Mouse (Mus musculus) brain, adult 2 months (tissue): ENCODE measurements around the gene Efna1.
A peak's percentile ranks its signal among the peaks of the same experiment; 100 is the strongest.

Source experiments
- DNase-seq: peaks from one replicate; pipeline ENCODE4 v3.0.0; 2011; ENCODE audit warnings: low read depth, low spot score

The Efna1 gene

GRCm38 (mm10) chr3:89308089-89308488 lies 27.1 kb upstream of the Efna1 start:
- peak; percentile 80 for DNase-seq

DNA sequence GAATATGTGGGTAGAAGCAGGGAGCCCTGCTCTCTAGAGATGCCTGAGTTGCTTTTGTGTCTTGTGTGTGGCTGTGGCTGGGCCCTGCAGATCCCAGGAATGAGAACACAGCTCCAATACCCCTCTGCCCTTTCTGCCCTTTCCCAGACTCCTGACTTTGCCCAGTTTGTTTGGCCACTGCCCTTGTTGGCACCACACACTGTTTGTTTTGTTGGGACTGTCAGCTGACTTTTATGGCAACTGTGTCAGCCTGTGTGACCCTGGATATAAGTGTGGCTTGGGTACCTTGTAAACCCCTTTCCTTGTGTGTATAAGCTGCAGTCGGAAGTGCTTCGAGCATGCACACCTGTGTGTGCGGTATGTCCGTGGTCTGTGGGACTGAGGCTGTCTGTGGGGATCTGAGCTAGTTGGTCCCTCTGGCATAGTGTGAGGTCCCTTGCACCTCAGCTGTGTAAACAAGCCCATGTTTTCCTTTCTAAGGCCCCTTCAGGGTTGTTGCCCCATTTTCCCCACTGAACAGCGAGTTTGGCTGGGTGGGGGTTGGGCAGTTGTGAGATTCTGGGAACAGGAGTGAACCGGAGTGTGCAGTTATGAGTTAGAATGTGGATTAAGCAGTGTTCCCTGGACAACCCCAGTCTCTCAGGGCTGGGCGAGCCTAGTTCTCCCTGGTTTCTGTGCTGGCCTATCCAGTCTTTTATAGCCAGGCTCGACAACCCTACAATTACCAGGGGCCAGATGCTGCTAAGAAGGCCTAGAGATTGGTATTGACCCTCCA lies 24.8 kb upstream of the Efna1 start:
- no peak for DNase-seq

GRCm38 (mm10) chr3:89305105-89305504 lies 24.2 kb upstream of the Efna1 start:
- no peak for DNase-seq

GRCm38 (mm10) chr3:89304440-89304839 lies 23.5 kb upstream of the Efna1 start:
- no peak for DNase-seq

DNA sequence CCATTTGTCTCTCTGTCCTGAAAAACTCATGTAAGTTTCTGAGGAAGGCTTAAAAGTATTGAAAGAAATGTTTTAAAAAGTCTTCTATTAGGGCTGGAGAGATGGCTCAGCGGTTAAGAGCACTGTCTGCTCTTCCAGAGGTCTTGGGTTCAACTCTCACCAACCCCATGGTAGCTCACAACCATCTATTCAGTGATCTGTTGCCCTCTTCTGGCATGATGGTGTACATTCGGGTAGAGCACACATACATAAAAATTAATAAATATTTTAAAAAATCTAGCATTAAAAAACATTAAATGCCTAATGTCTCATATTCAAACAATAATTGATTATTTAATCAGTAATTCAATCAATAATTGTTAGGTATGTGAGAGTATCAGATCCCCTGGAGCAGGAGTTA lies 19.6 kb upstream of the Efna1 start:
- DNase-seq = no peak

DNA sequence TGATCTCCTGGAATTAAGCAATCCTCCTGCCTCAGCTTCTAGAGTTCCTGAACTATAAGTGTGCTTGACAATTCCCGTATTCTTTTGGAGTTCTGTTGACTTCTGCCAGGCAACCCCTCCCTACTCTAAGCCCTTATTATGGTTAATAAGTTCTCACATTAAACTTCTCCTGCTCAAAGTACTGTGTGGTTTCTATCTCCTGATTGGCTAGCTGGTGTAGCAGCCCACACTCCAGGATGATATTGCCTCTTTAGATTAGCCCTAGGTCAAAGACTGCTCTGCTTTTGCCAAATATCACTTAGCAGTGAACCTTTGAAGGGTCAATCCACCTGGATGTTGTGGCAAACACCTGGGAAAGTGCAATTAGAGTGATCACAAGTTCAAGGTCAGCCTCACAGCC lies 19.1 kb upstream of the Efna1 start:
- DNase-seq = no peak

DNA sequence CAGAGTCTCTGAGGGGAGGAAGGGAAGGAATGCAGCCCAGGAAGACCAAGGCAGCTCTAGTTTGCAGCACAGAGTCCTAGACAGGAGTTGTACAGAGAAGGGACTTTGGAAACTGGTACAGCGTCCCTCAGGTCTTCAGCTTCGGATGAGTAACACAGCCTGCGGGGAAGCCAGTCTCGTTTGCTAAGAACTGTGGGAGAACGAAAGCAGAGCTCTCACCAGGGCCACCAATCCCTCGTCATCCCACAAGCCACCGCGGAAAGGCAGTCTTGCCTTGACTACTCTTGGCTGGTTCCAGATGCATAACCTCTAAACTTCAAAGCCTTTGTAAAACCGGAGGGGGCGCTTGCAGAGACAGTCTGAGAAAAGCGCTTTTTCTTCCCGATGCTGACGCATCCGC lies 18.6 kb upstream of the Efna1 start:
- DNase-seq = peak; percentile 85

- DNase-seq = no peak
These were observed 18.0 kb upstream of the Efna1 start for GRCm38 (mm10) chr3:89298908-89299307.

DNA sequence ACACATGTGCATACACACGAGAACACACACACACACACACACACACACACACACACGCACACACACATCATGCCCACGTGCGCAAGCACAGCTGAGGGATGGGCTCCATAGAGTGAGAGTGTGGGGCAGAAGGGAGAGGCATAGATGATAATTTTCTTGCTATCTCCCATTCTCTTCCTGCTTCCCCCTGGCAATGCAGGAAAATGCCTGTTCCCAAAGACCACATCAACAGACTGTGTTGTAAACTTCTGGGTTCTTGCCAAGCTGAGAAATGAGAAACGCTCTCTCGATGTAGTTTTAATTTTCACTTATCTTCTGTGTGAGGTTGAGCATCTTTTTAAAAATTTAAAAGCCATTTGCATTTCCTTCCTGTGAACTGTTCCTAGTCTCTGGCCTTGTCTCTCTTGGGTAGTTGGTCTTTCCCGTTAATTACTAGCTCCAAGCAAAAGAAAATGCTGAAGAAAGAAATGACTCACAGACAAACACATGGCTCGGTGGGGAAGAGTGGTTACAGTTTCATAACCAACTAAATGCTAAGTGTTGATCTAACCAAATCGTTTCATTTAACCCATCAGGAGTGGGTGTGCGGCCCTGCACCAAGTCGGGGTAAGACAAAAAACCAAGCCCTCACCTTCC lies 15.9 kb upstream of the Efna1 start:
- peak; percentile 70 for DNase-seq

GRCm38 (mm10) chr3:89295685-89296230 lies 14.8 kb upstream of the Efna1 start:
- DNase-seq = no peak

DNA sequence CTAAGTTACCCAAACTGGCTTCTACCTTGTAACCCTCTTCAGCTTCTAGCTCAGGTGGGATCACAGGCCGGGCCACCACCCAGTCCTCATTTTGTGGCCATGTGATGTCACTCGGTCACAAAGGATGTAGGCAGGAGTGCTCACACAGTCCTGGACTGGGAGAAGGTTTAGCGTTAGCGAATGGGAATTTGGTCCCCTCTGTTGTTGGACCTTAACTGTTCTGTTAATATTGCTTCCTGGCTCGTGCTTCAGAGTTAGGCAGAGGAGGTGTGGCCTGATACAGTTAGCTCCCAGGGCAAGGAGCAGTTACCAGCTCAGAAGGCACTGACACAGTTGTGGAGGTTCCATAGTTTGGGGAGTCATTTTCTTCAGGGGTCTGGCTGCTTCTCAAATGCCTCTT lies 13.3 kb upstream of the Efna1 start:
- no peak for DNase-seq

DNA sequence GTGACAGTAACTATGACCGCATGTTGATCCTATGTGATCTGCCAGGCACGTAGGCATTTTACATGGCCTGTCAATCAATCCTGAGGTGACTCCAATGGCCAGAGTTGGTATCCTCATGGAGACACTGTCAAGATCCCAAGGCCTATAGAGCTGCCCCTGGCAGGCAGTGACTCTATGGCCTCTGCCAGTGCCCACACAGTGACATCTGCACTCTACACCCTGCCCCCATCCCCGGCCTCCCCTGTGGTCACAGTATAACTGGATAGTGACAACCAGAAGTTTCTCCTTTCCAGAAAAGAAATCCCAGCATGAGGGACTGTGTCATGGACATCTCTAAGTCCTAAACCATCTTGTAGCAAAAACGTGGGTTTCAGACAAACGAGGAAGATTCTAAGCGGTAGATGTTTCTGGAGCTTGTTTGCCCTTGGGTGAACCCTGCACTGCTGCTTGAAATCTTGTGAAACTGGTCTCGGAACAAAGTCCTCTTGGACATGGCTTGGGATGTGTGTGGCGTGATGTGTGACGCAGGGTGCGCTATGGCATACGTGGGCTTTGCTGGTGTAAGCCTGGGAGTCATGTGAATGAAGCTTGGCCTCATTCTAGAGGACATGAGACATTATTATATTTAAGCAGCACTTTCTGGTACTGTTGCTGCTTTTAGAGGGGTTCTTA lies 12.4 kb upstream of the Efna1 start:
- DNase-seq = no peak

GRCm38 (mm10) chr3:89292303-89292702 lies 11.4 kb upstream of the Efna1 start:
- no peak for DNase-seq

- no peak for DNase-seq
These were observed 10.9 kb upstream of the Efna1 start for GRCm38 (mm10) chr3:89291874-89292273.

DNA sequence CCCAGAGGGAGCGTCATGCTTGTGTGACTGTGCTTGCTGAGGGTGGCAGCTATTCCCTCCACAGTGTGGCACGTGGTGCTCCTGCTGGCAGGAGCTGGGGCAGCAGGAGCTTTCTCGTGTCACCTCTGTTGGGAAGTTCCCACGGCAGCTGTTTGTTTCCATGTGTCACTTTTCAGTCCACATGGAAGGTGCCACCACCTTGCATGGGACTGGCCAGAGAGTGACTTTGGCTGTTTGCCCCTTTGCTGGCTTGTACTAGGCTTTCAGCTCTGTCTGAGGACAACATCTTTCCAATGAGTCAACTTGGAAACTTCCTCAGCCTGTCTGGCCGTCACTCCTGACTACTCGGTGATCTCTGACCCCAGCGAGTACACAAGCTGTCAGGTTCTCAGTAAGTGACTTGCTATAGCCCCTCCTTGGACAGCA lies 7.6 kb upstream of the Efna1 start:
- peak; percentile 47 for DNase-seq

DNA sequence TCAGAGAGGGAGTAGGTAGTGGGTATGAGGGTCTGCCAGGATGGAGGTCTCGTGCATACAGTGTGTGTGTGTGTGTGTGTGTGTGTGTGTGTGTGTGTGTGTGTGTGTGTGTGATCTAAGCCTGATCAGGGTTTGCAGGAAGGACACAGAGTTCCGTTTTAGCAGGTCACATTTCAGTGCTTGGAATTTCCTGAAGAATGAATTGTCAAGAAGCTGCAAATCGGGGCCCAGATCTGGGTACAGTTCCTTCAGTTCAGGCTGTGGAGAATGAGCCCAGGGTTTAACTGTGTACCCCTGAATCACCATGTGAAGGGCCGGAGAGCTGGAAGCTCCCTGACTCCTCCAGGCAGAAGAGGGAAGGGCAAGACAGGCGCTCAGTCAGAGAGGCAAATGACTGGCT lies 6.3 kb upstream of the Efna1 start:
- DNase-seq = no peak

DNA sequence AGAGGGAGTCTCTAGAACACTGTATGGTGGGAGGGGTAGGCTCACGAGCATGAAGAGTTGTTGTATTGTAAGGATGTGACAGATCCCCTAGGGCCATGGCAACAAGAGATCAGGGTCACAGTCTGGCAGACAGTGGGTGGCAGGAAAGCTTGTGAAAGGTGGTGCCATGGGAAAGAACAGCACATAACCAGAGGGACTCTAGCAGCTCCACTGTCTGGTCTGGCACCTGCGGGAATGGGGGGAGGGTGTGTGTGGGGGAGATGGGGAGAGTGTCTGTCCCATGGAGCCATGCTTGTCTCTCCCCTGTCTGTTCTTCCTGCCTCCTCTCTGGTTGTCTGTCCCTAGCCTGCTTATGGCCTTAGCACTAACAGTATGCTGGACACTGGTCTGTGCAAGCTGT lies 4.6 kb upstream of the Efna1 start:
- no peak for DNase-seq

DNA sequence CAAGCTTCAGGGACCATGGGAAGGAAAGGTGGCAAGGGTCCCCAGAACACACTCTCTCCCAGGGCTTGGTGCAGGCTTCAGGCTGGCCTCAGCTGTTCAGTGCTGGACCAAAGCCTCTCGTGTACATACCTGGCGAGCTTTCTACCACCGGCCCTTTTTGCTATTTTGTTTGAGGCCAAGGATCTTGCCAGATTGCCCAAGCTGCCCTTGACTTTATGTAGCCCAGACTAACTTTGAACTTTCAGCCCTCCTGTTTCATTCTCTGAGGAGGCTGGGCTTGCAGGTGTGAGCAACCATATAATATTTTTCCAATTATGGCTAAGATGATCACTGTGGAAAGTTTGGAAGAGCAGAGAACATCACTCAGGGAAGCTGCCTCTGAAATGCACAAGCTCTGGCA lies 3.3 kb upstream of the Efna1 start:
- DNase-seq = no peak

- DNase-seq = no peak
These were observed 1.3 kb upstream of the Efna1 start for GRCm38 (mm10) chr3:89282291-89282643.

GRCm38 (mm10) chr3:89281579-89282290 lies 793 bp upstream of the Efna1 start:
- DNase-seq = peak; percentile 90

DNA sequence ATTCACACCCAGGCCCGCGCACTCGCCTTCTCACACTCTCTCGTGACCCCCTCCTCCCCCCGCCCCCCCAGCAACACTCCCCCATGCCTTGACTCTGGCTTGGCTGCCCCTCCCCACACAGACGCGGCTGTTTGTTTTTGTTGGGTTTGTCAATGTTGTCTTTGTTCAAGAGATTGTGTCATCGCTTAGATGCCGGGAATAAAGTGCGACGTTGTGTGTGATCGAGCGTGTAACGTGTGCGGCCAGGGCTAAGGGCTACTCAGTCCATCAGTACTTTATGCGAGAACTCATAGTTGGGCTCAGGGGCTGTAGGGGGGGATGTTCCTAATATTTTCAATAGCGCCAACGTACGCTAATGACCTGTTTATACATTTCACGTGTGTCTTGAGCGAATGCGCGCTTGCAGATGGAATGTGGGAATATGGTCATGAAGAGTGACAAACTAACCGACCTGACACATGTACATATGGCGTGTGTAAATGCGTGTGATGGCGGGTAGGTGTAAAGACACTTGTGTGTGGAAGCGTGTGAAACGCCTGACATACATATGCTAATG lies 814 bp downstream of the Efna1 start:
- peak; percentile 89 for DNase-seq
